Mouse (Mus musculus) lung, postnatal 0 days (tissue): ENCODE results near the gene Serpina12.

Experiments
- CTCF ChIP-seq: IDR thresholded peaks from 2 replicates; pipeline ENCODE4 v1.5.1; 2016; ENCODE audit warnings: antibody characterized with exemption, mild to moderate bottlenecking
- EP300 ChIP-seq: IDR thresholded peaks from 2 replicates; pipeline ENCODE4 v1.6.1; 2016; ENCODE audit warnings: antibody characterized with exemption, mild to moderate bottlenecking, control low read depth

GRCm38 (mm10) chr12:104038181-104038580 is 6.1 kb downstream of the Serpina12 start:
- TF ChIP-seq CTCF = no peak
- no peak for TF ChIP-seq EP300
